Mouse (Mus musculus): ENCODE results near the gene Tdrd1. TPM values are rescaled to one million over a fixed set of nuclear protein-coding genes. Genes with fewer than 3 reads are reported as not detected.
A peak's percentile ranks its signal among the peaks of the same experiment; 100 is the strongest.

Tdrd1 gene
- polyA plus RNA-seq, 1 experiment = 0.18 TPM

- H3K27ac ChIP-seq (ENCODE audit: insufficient read depth, low read length) = no peak overlapping the region
- no peak overlapping the region for H3K4me3 ChIP-seq (ENCODE audit: insufficient read depth, low read length)
- H3K4me1 ChIP-seq (ENCODE audit: control insufficient read depth, insufficient read depth, low read length) = peaks cover 3% of the 10 kb centered on the region
- TF ChIP-seq POLR2A (IDR thresholded peaks at IDR 0.05; ENCODE audit: low read depth, low read length) = no peak
- no peak for TF ChIP-seq CTCF (IDR thresholded peaks at IDR 0.05; ENCODE audit: borderline replicate concordance, insufficient read depth, low read length)
These were observed 78.1 kb downstream of the Tdrd1 start for GRCm38 (mm10) chr19:56904095-56904494.

DNA sequence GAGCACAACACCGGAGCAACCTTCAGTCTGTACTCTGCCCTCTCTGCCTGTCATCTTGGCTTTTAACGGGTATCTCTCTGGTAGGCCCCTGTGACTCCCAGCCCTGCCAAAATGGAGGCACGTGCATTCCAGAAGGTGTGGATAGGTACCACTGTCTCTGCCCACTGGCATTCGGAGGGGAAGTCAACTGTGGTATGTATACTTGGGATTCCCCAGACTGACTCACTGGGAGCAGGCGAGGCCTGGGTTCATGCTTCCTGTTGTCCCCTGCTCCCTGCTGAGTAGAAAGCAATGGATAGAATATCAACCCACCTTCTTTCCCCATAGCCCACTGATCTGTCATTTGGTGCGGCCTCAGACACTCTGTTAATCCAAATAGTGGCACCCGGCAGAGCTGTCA, 79.4 kb downstream of the Tdrd1 start:
- H3K27ac ChIP-seq (ENCODE audit: insufficient read depth, low read length) = no peak overlapping the region
- H3K4me3 ChIP-seq (ENCODE audit: insufficient read depth, low read length) = no peak overlapping the region
- TF ChIP-seq POLR2A (IDR thresholded peaks at IDR 0.05; ENCODE audit: low read depth, low read length) (no peak), CTCF (IDR thresholded peaks at IDR 0.05; ENCODE audit: borderline replicate concordance, insufficient read depth, low read length) (no peak)
- H3K4me1 ChIP-seq (ENCODE audit: control insufficient read depth, insufficient read depth, low read length) = peaks cover 3% of the 10 kb centered on the region

DNA sequence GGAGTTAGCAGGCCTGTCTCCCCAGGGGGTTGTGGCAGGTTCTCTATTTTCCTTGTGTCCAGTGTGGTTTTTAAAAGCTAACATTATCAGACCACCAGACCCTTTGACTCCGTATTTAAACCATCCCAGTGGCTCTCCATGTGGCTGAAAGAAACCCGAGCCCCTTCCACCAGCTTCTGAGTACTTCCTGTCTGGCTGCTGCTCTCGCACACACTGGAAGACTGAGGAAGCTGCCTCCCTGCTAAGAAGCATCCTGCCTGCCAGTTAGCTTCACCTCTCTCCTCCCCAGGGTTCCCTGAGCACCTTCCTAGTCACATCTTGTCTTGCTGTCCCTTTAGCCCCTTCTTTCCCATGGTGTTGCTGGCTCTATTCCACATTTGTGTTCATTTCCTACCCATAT, 81.8 kb downstream of the Tdrd1 start:
- Histone ChIP-seq H3K4me3 (ENCODE audit: insufficient read depth, low read length) (no peak overlapping the region), H3K27ac (ENCODE audit: insufficient read depth, low read length) (no peak overlapping the region), H3K4me1 (ENCODE audit: control insufficient read depth, insufficient read depth, low read length) (peaks cover 3% of the 10 kb centered on the region)
- TF ChIP-seq POLR2A (IDR thresholded peaks at IDR 0.05; ENCODE audit: low read depth, low read length) (no peak), CTCF (IDR thresholded peaks at IDR 0.05; ENCODE audit: borderline replicate concordance, insufficient read depth, low read length) (no peak)

DNA sequence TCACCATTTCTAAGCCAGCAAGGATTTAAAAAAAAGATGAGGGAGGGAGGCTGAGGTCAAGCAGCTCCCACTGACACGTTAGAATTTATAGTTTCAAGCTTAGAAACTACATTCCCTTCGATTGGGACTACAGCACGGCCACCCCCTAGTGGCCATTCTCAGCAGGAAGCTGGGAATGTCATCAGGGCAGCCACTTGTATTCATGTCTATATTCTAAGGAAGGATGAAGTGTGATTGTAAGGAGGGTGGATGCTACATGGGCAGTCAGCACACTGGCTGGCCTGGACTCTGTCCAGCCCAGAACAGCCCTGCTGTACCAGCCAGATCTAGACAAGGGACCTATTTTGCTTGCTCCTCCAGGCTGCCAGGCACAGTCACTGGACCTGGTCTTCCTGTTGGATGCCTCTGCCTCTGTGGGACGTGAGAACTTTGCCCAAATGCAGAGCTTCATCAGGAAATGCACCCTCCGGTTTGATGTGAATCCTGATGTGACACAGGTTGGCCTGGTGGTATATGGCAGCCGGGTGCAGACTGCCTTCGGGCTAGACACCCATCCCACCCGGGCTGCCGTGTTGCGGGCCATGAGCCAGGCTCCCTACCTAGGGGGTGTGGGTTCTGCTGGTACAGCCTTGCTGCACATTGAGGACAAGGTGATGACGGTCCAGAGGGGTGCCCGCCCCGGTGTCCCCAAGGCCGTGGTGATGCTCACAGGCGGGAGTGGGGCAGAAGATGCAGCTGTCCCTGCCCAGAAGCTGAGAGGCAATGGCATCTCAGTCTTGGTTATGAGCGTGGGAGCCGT, 82.7 kb downstream of the Tdrd1 start:
- Histone ChIP-seq H3K4me1 (ENCODE audit: control insufficient read depth, insufficient read depth, low read length) (peaks cover 3% of the 10 kb centered on the region), H3K4me3 (ENCODE audit: insufficient read depth, low read length) (no peak overlapping the region), H3K27ac (ENCODE audit: insufficient read depth, low read length) (no peak overlapping the region)
- TF ChIP-seq CTCF (IDR thresholded peaks at IDR 0.05; ENCODE audit: borderline replicate concordance, insufficient read depth, low read length) = peak; percentile 69
- TF ChIP-seq POLR2A (IDR thresholded peaks at IDR 0.05; ENCODE audit: low read depth, low read length) = no peak

DNA sequence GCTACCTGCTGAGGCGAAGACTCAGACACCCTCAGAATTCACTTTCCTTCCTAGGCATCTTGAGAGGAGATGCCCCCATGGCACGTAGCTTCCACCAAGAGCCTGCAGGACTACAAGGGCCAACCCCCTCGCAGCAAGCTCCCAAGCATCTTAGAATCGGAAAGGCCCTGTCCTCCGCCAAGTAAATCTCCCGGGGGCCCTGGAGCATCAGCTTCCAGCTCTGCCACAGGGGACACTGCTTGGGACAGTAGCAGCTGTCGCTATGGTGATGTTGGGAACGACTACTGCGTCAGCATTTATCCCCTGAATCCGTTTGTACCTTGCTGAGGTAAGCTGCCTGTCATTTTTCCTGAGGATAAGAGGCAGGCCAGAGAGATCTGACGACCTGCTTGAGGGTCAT, 84.6 kb downstream of the Tdrd1 start:
- TF ChIP-seq CTCF (IDR thresholded peaks at IDR 0.05; ENCODE audit: borderline replicate concordance, insufficient read depth, low read length) (no peak), POLR2A (IDR thresholded peaks at IDR 0.05; ENCODE audit: low read depth, low read length) (no peak)
- H3K4me3 ChIP-seq (ENCODE audit: insufficient read depth, low read length) = no peak overlapping the region
- no peaks in the 10 kb centered on the region; the same call in 1 of the 2 replicates for H3K4me1 ChIP-seq (ENCODE audit: control insufficient read depth, insufficient read depth, low read length)
- no peak overlapping the region for H3K27ac ChIP-seq (ENCODE audit: insufficient read depth, low read length)

DNA sequence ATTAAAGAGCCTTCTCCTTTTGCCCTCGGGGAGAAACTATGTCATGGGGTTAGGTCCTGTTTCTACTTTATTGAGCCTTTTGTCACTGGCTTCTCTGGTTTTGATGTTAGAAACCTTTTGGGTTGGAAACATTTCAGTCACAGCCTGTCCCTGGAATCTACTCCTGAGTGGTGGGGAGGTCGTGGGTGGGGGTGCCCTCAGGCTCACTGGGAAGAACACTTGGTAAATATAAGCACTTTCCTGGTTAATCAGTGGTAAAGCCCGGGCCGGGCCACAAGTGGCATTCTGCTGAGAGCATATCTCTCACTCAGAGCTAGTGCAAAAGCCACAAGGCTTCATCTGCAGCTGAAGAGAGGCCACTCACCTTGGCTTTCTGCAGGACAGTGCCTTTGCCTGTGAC, 87.8 kb downstream of the Tdrd1 start:
- H3K4me3 ChIP-seq (ENCODE audit: insufficient read depth, low read length) = no peak overlapping the region
- H3K27ac ChIP-seq (ENCODE audit: insufficient read depth, low read length) = no peak overlapping the region
- TF ChIP-seq CTCF (IDR thresholded peaks at IDR 0.05; ENCODE audit: borderline replicate concordance, insufficient read depth, low read length) (no peak), POLR2A (IDR thresholded peaks at IDR 0.05; ENCODE audit: low read depth, low read length) (no peak)
- H3K4me1 ChIP-seq (ENCODE audit: control insufficient read depth, insufficient read depth, low read length) = no peaks in the 10 kb centered on the region

GRCm38 (mm10) chr19:56914658-56915057, 88.6 kb downstream of the Tdrd1 start:
- TF ChIP-seq CTCF (IDR thresholded peaks at IDR 0.05; ENCODE audit: borderline replicate concordance, insufficient read depth, low read length) = no peak
- no peak for TF ChIP-seq POLR2A (IDR thresholded peaks at IDR 0.05; ENCODE audit: low read depth, low read length)
- no peak overlapping the region for H3K4me3 ChIP-seq (ENCODE audit: insufficient read depth, low read length)
- H3K4me1 ChIP-seq (ENCODE audit: control insufficient read depth, insufficient read depth, low read length) = no peaks in the 10 kb centered on the region
- no peak overlapping the region for H3K27ac ChIP-seq (ENCODE audit: insufficient read depth, low read length)

DNA sequence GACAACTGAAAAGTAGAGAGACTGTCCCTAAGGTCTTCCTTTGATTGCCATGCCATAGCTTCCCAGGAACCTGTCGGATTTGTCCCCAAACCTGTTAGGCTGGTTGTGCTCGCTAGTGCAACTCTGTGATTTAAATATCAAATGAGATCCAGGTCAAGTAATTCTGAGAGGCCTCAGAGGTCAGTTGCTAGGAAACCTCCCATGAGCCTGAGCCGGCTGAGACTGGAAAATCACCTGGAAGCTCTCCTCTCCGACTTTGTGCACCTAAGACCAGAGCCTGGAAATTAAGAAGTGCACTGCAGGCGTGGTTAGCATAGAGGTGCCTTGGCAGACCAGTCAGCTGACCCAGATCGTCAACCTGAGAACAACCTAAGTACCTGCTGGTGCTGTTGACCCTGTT, 89.1 kb downstream of the Tdrd1 start:
- H3K4me1 ChIP-seq (ENCODE audit: control insufficient read depth, insufficient read depth, low read length) = no peaks in the 10 kb centered on the region
- no peak for TF ChIP-seq CTCF (IDR thresholded peaks at IDR 0.05; ENCODE audit: borderline replicate concordance, insufficient read depth, low read length)
- H3K4me3 ChIP-seq (ENCODE audit: insufficient read depth, low read length) = no peak overlapping the region
- H3K27ac ChIP-seq (ENCODE audit: insufficient read depth, low read length) = no peak overlapping the region

Other genes starting within 250 kb of the Tdrd1 start
- gene Adrb1, start 104.0 kb upstream of the Tdrd1 start, polyA plus RNA-seq (2011; ENCODE audit: insufficient read length, low read depth, missing spikeins) = 1.3 and 1.6 TPM in 2 replicates
- gene Ccdc186, start 4.0 kb upstream of the Tdrd1 start, polyA plus RNA-seq (2011; ENCODE audit: insufficient read length, low read depth, missing spikeins) = 53.3 and 70.3 TPM in 2 replicates
- not detected in 2 replicates for gene Vwa2, start 48.0 kb downstream of the Tdrd1 start, polyA plus RNA-seq (2011; ENCODE audit: insufficient read length, low read depth, missing spikeins)
- 2.0 and 3.9 TPM in 2 replicates for gene Afap1l2, start 182.0 kb downstream of the Tdrd1 start, polyA plus RNA-seq (2011; ENCODE audit: insufficient read length, low read depth, missing spikeins)